Mouse (Mus musculus): ENCODE measurements around the gene Nup43. TPM values are rescaled to one million over a fixed set of nuclear protein-coding genes. Genes with fewer than 3 reads are reported as not detected.

The Nup43 gene
- total and polyA plus RNA-seq, 3 experiments = 52.9 to 64.7 TPM; not detected in 1

DNA sequence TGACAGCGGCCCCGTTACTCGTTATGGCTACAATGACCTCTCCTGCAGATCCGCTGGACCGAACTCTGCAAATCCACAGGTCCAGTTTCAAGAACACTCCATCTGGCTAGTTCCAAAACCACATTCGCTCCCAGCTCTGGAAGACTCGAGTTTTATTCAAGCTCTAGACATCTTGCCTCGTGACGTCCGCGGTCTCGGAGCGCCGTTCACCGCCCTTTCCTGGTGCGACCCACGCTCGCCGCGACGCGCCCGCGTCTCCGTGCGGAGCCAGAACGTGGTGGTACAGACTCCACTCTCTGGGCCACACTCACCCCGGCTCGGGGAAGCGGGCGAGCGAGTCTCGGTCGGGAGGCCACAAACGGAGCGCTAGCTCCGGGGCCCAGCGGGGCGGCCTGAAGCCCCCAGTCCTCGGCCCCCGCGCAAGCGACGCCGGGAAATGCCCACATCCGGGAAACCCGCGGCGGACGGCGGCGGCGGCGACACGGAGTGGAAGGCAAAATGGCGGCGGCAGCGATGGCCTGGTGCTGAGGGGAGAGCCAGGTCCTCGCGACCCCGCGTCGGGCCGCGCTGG lies 13.5 kb downstream of the Nup43 start, which contains the start of the genes Pcmt1 and Lats1 (continued):
- no peak for TF ChIP-seq POLR2AphosphoS5 (IDR thresholded peaks at IDR 0.05; ENCODE audit: borderline replicate concordance, low read depth, low read length)
- peak; percentile 54; the same call in 1 of the 2 replicates for TF ChIP-seq SIN3A (IDR thresholded peaks at IDR 0.05; ENCODE audit: low read length)

DNA sequence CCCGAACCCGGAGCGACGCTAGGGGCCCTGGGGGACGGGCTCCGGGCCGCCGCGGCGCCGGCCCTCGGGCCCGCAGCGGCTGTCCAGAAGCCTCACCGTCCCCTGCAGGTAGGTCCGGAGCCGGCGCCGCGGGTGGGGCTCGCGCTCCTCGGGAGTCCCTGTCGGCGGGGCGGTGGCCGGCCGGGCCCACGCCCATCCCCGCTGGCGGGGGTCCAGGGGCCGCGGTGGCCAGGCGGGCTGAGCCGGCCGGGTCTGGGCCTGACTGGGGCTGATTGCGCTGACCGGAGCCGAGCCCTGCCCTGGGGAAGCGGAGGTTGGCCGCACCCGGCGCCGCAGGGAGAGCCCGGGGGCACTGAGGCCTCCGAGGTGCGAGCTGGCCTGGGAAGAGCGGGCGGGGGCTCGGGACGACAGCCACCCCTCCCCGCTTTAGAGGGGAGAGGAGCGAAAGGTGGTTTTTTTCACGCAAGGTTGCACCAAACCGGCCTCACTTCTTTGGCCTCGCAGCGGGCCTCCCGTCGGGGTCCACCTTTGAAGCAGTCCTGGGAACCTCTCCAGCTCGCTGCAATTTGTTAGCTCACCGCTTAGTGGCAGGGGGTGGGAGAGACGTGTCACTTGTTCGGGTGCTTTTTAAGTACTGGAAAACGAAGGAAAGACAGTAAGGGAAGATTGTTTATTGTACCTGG lies 14.2 kb downstream of the Nup43 start:
- peak overlapping the region; percentile 98 for H3K9ac ChIP-seq (ENCODE audit: control insufficient read depth, low read depth, low read length, poor library complexity, severe bottlenecking)
- DNase-seq (ENCODE audit: low read depth, low spot score) = peak; percentile 81
- H3K36me3 ChIP-seq (ENCODE audit: control insufficient read depth in 1 of 2, insufficient read depth in 2 of 2, low read length in 2 of 2) = peaks cover 10 to 48% of the 10 kb centered on the region in 2 experiments
- peaks cover 6 to 19% of the 10 kb centered on the region in 2 experiments for H3K4me1 ChIP-seq (ENCODE audit: control insufficient read depth in 1 of 2, insufficient read depth in 2 of 2, low read length in 2 of 2)
- peaks cover 78% of the 10 kb centered on the region for H3K79me2 ChIP-seq (ENCODE audit: control insufficient read depth, insufficient read depth, low read length, poor library complexity)
- H3K9me3 ChIP-seq (replicated peaks; ENCODE audit: insufficient read depth, low read length) = no peaks in the 10 kb centered on the region
- no peaks in the 10 kb centered on the region for H3K27me3 ChIP-seq (ENCODE audit: control insufficient read depth in 1 of 2, insufficient read depth in 2 of 2, low read length in 2 of 2)
- peak overlapping the region; percentile 87 for H3K27ac ChIP-seq (ENCODE audit: control insufficient read depth, low read depth, low read length)
- H3K4me3 ChIP-seq (ENCODE audit: control insufficient read depth in 1 of 2, insufficient read depth in 1 of 2, low read depth in 2 of 2, low read length in 2 of 2) = peak overlapping the region; percentile 98 to 100
- TF ChIP-seq POLR2AphosphoS5 (IDR thresholded peaks at IDR 0.05; ENCODE audit: borderline replicate concordance, low read depth, low read length) (no peak), POLR2A (IDR thresholded peaks at IDR 0.05; ENCODE audit: control insufficient read depth in 1 of 2, insufficient read depth in 1 of 2, low read depth in 1 of 2, low read length in 2 of 2, poor library complexity in 1 of 2) (no peak), MXI1 (IDR thresholded peaks at IDR 0.05; ENCODE audit: low read depth, low read length) (peak; percentile 53), MEF2A (IDR thresholded peaks at IDR 0.05; ENCODE audit: extremely low read depth, insufficient replicate concordance, low read depth, low read length, poor library complexity, severe bottlenecking) (no peak), HCFC1 (IDR thresholded peaks at IDR 0.05; ENCODE audit: low read depth, low read length) (no peak), TCF12 (IDR thresholded peaks at IDR 0.05; ENCODE audit: low read depth, low read length) (0 out of 2 replicates have a peak, but pooled peaks have one; percentile 19), ZKSCAN1 (IDR thresholded peaks at IDR 0.05; ENCODE audit: low read depth, low read length) (no peak), GABPA (IDR thresholded peaks at IDR 0.05; ENCODE audit: low read depth, low read length) (no peak), NELFE (IDR thresholded peaks at IDR 0.05; ENCODE audit: low read depth, low read length) (no peak), CHD1 (IDR thresholded peaks at IDR 0.05; ENCODE audit: low read depth, low read length) (no peak), SIN3A (IDR thresholded peaks at IDR 0.05; ENCODE audit: low read length) (peak; percentile 84), ZNF384 (IDR thresholded peaks at IDR 0.05; ENCODE audit: low read depth, low read length) (no peak), UBTF (IDR thresholded peaks at IDR 0.05; ENCODE audit: borderline replicate concordance, insufficient read depth, low read depth, low read length) (0 out of 2 replicates have a peak, but pooled peaks have one; percentile 33), E2F4 (IDR thresholded peaks at IDR 0.05; ENCODE audit: borderline replicate concordance, low read depth, low read length) (no peak), CTCF (IDR thresholded peaks at IDR 0.05 in 2 of 3, conservative IDR thresholded peaks at IDR 0.05 in 1 of 3; ENCODE audit: control insufficient read depth in 1 of 3, insufficient read depth in 1 of 3, low read depth in 2 of 3, low read length in 3 of 3, poor library complexity in 1 of 3, severe bottlenecking in 1 of 3) (peak in 2 of 3 experiments; percentile 8 to 18; a peak in 3 of 6 replicates)

DNA sequence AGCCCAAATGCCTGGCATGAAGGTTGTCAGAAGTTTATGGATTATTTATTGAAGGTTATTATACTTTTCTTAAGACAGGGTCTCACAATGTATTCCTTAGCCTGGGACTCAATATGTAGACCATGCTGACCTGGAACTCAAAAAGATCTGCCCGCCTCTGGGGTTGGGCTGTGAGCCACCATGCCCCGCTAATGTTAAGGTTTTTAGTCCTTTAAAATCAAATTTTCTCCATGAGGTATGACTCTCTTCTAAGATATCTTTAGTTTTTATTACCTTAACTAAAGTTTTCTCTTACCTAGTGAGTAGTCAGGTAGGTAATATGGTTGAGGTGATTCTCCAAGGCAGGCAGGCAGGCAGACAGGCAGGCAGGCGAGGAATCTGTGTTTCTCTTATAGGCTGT lies 14.9 kb downstream of the Nup43 start:
- H3K9me3 ChIP-seq (replicated peaks; ENCODE audit: insufficient read depth, low read length) = no peaks in the 10 kb centered on the region
- H3K27me3 ChIP-seq (ENCODE audit: control insufficient read depth in 1 of 2, insufficient read depth in 2 of 2, low read length in 2 of 2) = no peaks in the 10 kb centered on the region
- 0 out of 2 replicates have a peak, but pooled peaks have one; percentile 54 for TF ChIP-seq CHD1 (IDR thresholded peaks at IDR 0.05; ENCODE audit: low read depth, low read length)
- no peak for TF ChIP-seq ZC3H11A (IDR thresholded peaks at IDR 0.05; ENCODE audit: low read depth, low read length)
- H3K79me2 ChIP-seq (ENCODE audit: control insufficient read depth, insufficient read depth, low read length, poor library complexity) = peaks cover 81% of the 10 kb centered on the region
- H3K4me1 ChIP-seq (ENCODE audit: control insufficient read depth in 1 of 2, insufficient read depth in 2 of 2, low read length in 2 of 2) = peaks cover 8 to 22% of the 10 kb centered on the region in 2 experiments
- peak; percentile 23 for DNase-seq (ENCODE audit: low read depth, low spot score)
- H3K27ac ChIP-seq (ENCODE audit: control insufficient read depth, low read depth, low read length) = no peak overlapping the region
- peaks cover 10 to 54% of the 10 kb centered on the region in 2 experiments for H3K36me3 ChIP-seq (ENCODE audit: control insufficient read depth in 1 of 2, insufficient read depth in 2 of 2, low read length in 2 of 2)
- H3K4me3 ChIP-seq (ENCODE audit: control insufficient read depth in 1 of 2, insufficient read depth in 1 of 2, low read depth in 2 of 2, low read length in 2 of 2) = peak overlapping the region; percentile 98 to 100
- peak overlapping the region; percentile 98 for H3K9ac ChIP-seq (ENCODE audit: control insufficient read depth, low read depth, low read length, poor library complexity, severe bottlenecking)
